Mouse (Mus musculus) erythroblast, adult 5-6 weeks (primary cell): ENCODE results near the gene Uckl1. TPM values are rescaled to one million over a fixed set of nuclear protein-coding genes. Genes with fewer than 3 reads are reported as not detected.

ENCODE experiments used
- ATAC-seq: replicated peaks from 2 replicates; pipeline ENCODE4 v1.8.0; 2016; ENCODE audit warnings: moderate number of reproducible peaks, mild to moderate bottlenecking, moderate TSS enrichment, inconsistent platforms; ENCODE audit not compliant: poor library complexity, low FRiP score, severe bottlenecking
- total RNA-seq, 2 experiments: library from RNA; stranded (forward) in 1 of 2; stranded (reverse) in 1 of 2; fragments of 150-400 nt in 1 of 2; fragments of 200-764, 138-1000 nt in 1 of 2; gene quantifications; 2 replicates each; pipeline versions ENCODE4 v1.2.3 to v1.2.4; 2015 to 2017; ENCODE audit warnings: low replicate concordance in 2 of 2

The Uckl1 gene
- total RNA-seq, 2 experiments from 2014 or later: 16.0 to 18.8 TPM

- no peak for ATAC-seq
Observed at GRCm38 (mm10) chr2:181532589-181532988, 52.1 kb downstream of the Uckl1 start.

- no peak for ATAC-seq
Observed at GRCm38 (mm10) chr2:181529076-181529475, 55.6 kb downstream of the Uckl1 start.

GRCm38 (mm10) chr2:181525526-181525925, 59.2 kb downstream of the Uckl1 start:
- no peak for ATAC-seq

- ATAC-seq: peak; percentile 46
Observed at GRCm38 (mm10) chr2:181522811-181523210, 61.9 kb downstream of the Uckl1 start.

GRCm38 (mm10) chr2:181521491-181521890, 63.2 kb downstream of the Uckl1 start:
- ATAC-seq: no peak

GRCm38 (mm10) chr2:181520936-181521227, 63.8 kb downstream of the Uckl1 start:
- ATAC-seq: no peak

- ATAC-seq: peak; percentile 92
Observed at GRCm38 (mm10) chr2:181520118-181520935, 64.4 kb downstream of the Uckl1 start, which contains the start of gene Dnajc5. TSS of gene Dnajc5 (plus strand) at chr2:181520485.

GRCm38 (mm10) chr2:181519201-181519600, 65.5 kb downstream of the Uckl1 start:
- ATAC-seq: no peak

Other genes starting within 250 kb of the Uckl1 start
- gene Zgpat, start 220.0 kb downstream of the Uckl1 start, total RNA-seq (2015; ENCODE audit: low replicate concordance): 0.77 and 2.3 TPM in 2 replicates
- 10.5 and 11.0 TPM in 2 replicates for gene Zgpat, start 220.0 kb downstream of the Uckl1 start, total RNA-seq (2017; ENCODE audit: low replicate concordance)
- 0.96 and 11.1 TPM in 2 replicates for gene Arfrp1, start 219.5 kb downstream of the Uckl1 start, total RNA-seq (2015; ENCODE audit: low replicate concordance)
- gene Arfrp1, start 219.5 kb downstream of the Uckl1 start, total RNA-seq (2017; ENCODE audit: low replicate concordance): 4.0 and 13.0 TPM in 2 replicates
- 8.8 and 11.5 TPM in 2 replicates for gene Lime1, start 204.8 kb downstream of the Uckl1 start, total RNA-seq (2015; ENCODE audit: low replicate concordance)
- gene Lime1, start 204.8 kb downstream of the Uckl1 start, total RNA-seq (2017; ENCODE audit: low replicate concordance): 2.5 and 3.8 TPM in 2 replicates
- gene Zbtb46, start 125.5 kb downstream of the Uckl1 start, total RNA-seq (2015; ENCODE audit: low replicate concordance): 1.9 and 2.9 TPM in 2 replicates
- gene Zbtb46, start 125.5 kb downstream of the Uckl1 start, total RNA-seq (2017; ENCODE audit: low replicate concordance): 5.4 and 6.2 TPM in 2 replicates
- not detected in 2 replicates for gene Abhd16b, start 91.7 kb downstream of the Uckl1 start, total RNA-seq (2015; ENCODE audit: low replicate concordance)
- gene Abhd16b, start 91.7 kb downstream of the Uckl1 start, total RNA-seq (2017; ENCODE audit: low replicate concordance): not detected in 2 replicates
- 21.3 and 27.5 TPM in 2 replicates for gene Tpd52l2, start 87.8 kb downstream of the Uckl1 start, total RNA-seq (2015; ENCODE audit: low replicate concordance)
- gene Tpd52l2, start 87.8 kb downstream of the Uckl1 start, total RNA-seq (2017; ENCODE audit: low replicate concordance): 25.3 and 41.0 TPM in 2 replicates
- 8.2 and 17.1 TPM in 2 replicates for gene Dnajc5, start 64.4 kb downstream of the Uckl1 start, total RNA-seq (2015; ENCODE audit: low replicate concordance)
- gene Dnajc5, start 64.4 kb downstream of the Uckl1 start, total RNA-seq (2017; ENCODE audit: low replicate concordance): 12.7 and 14.8 TPM in 2 replicates
- 9.2 and 16.9 TPM in 2 replicates for gene Prpf6, start 7.0 kb upstream of the Uckl1 start, total RNA-seq (2015; ENCODE audit: low replicate concordance)
- 21.0 and 30.1 TPM in 2 replicates for gene Prpf6, start 7.0 kb upstream of the Uckl1 start, total RNA-seq (2017; ENCODE audit: low replicate concordance)
- 2.1 and 6.3 TPM in 2 replicates for gene Zfp512b, start 7.9 kb upstream of the Uckl1 start, total RNA-seq (2015; ENCODE audit: low replicate concordance)
- gene Zfp512b, start 7.9 kb upstream of the Uckl1 start, total RNA-seq (2017; ENCODE audit: low replicate concordance): 1.5 and 5.1 TPM in 2 replicates
- 0.63 and 4.0 TPM in 2 replicates for gene Samd10, start 14.3 kb upstream of the Uckl1 start, total RNA-seq (2015; ENCODE audit: low replicate concordance)
- gene Samd10, start 14.3 kb upstream of the Uckl1 start, total RNA-seq (2017; ENCODE audit: low replicate concordance): 0.56 and 1.9 TPM in 2 replicates
- not detected in 2 replicates for gene Gm29797, start 72.1 kb upstream of the Uckl1 start, total RNA-seq (2015; ENCODE audit: low replicate concordance)
- gene Gm29797, start 72.1 kb upstream of the Uckl1 start, total RNA-seq (2017; ENCODE audit: low replicate concordance): not detected in 2 replicates
- gene Sox18, start 86.7 kb upstream of the Uckl1 start, total RNA-seq (2015; ENCODE audit: low replicate concordance): not detected in 2 replicates
- gene Sox18, start 86.7 kb upstream of the Uckl1 start, total RNA-seq (2017; ENCODE audit: low replicate concordance): not detected in 2 replicates
- gene Tcea2, start 95.4 kb upstream of the Uckl1 start, total RNA-seq (2015; ENCODE audit: low replicate concordance): not detected in 2 replicates
- gene Tcea2, start 95.4 kb upstream of the Uckl1 start, total RNA-seq (2017; ENCODE audit: low replicate concordance): not detected in 2 replicates
- 127 and 130 TPM in 2 replicates for gene Rgs19, start 109.1 kb upstream of the Uckl1 start, total RNA-seq (2015; ENCODE audit: low replicate concordance)
- gene Rgs19, start 109.1 kb upstream of the Uckl1 start, total RNA-seq (2017; ENCODE audit: low replicate concordance): 29.4 and 41.5 TPM in 2 replicates
- gene Lkaaear1, start 113.5 kb upstream of the Uckl1 start, total RNA-seq (2015; ENCODE audit: low replicate concordance): not detected in 2 replicates
- not detected in 2 replicates for gene Lkaaear1, start 113.5 kb upstream of the Uckl1 start, total RNA-seq (2017; ENCODE audit: low replicate concordance)
- not detected in 2 replicates for gene Oprl1, start 130.1 kb upstream of the Uckl1 start, total RNA-seq (2015; ENCODE audit: low replicate concordance)
- gene Oprl1, start 130.1 kb upstream of the Uckl1 start, total RNA-seq (2017; ENCODE audit: low replicate concordance): 1.3 TPM in 1 of 2 replicates, not detected in the other
- not detected in 2 replicates for gene Myt1, start 178.4 kb upstream of the Uckl1 start, total RNA-seq (2015; ENCODE audit: low replicate concordance)
- not detected in 2 replicates for gene Myt1, start 178.4 kb upstream of the Uckl1 start, total RNA-seq (2017; ENCODE audit: low replicate concordance)